Mouse (Mus musculus): Measurements from ENCODE around the gene Cuedc1.

Gene Cuedc1

GRCm38 (mm10) chr11:88241468-88242301 is 143.8 kb downstream of the Cuedc1 start:
- no peak for DNase-seq (ENCODE audit: low spot score in 2 of 2)

Data from right cerebral cortex, postnatal 36 days (tissue).